Mouse (Mus musculus) adrenal gland, adult 10 weeks (tissue): Measurements from ENCODE around the gene Hist1h4f. TPM values are rescaled to one million over a fixed set of nuclear protein-coding genes. Genes with fewer than 3 reads are reported as not detected.

ENCODE experiments used
- polyA plus RNA-seq: library from polyadenylated mRNA; stranded (reverse); fragments of 350-450 nt; fragmentation: Illumina TruSeq; extraction: RNeasy Lipid Tissue Mini Kit (QIAGEN cat#74804); gene quantifications from one replicate; pipeline ENCODE4 v1.2.3, GENCODE M21; 2014; ENCODE audit warnings: low read depth, low replicate concordance

Gene Hist1h4f
- polyA plus RNA-seq, 1 experiment from 2014 or later = not detected

Other genes with a start within 250 kb of the Hist1h4f start
- gene Zfp322a, start 182.4 kb downstream of the Hist1h4f start, polyA plus RNA-seq = 102 TPM
- gene Abt1, start 127.8 kb downstream of the Hist1h4f start, polyA plus RNA-seq = 2.9 TPM
- gene Btn1a1, start 85.7 kb downstream of the Hist1h4f start, polyA plus RNA-seq = not detected
- not detected for gene Btn2a2, start 62.8 kb downstream of the Hist1h4f start, polyA plus RNA-seq
- not detected for gene Hist1h4h, start 20.6 kb downstream of the Hist1h4f start, polyA plus RNA-seq
- gene Hist1h2af, start 17.7 kb downstream of the Hist1h4f start, polyA plus RNA-seq = not detected
- not detected for gene Hist1h3g, start 16.2 kb downstream of the Hist1h4f start, polyA plus RNA-seq
- 2.7 TPM for gene Hist1h2bh, start 8.3 kb downstream of the Hist1h4f start, polyA plus RNA-seq
- gene Hist1h3f, start 7.6 kb downstream of the Hist1h4f start, polyA plus RNA-seq = not detected
- gene Hist1h1d, start 1.6 kb upstream of the Hist1h4f start, polyA plus RNA-seq = 0.70 TPM
- gene Hist1h3e, start 10.7 kb upstream of the Hist1h4f start, polyA plus RNA-seq = not detected
- gene Hist1h2ae, start 19.6 kb upstream of the Hist1h4f start, polyA plus RNA-seq = not detected
- gene Hist1h2bg, start 19.7 kb upstream of the Hist1h4f start, polyA plus RNA-seq = 2.4 TPM
- not detected for gene Hist1h2bf, start 22.5 kb upstream of the Hist1h4f start, polyA plus RNA-seq
- gene Hist1h2ad, start 22.7 kb upstream of the Hist1h4f start, polyA plus RNA-seq = not detected
- 2.2 TPM for gene Hist1h3d, start 24.1 kb upstream of the Hist1h4f start, polyA plus RNA-seq
- 0.76 TPM for gene Hist1h4d, start 29.9 kb upstream of the Hist1h4f start, polyA plus RNA-seq
- gene Hist1h2be, start 69.5 kb upstream of the Hist1h4f start, polyA plus RNA-seq = 15.6 TPM
- 1.3 TPM for gene Hist1h1e, start 70.9 kb upstream of the Hist1h4f start, polyA plus RNA-seq
- gene Hist1h2ac, start 132.3 kb upstream of the Hist1h4f start, polyA plus RNA-seq = 1.7 TPM
- 322 TPM for gene Hist1h2bc, start 132.6 kb upstream of the Hist1h4f start, polyA plus RNA-seq
- not detected for gene Hist1h1t, start 144.2 kb upstream of the Hist1h4f start, polyA plus RNA-seq
- not detected for gene Hist1h4c, start 146.8 kb upstream of the Hist1h4f start, polyA plus RNA-seq
- gene Hfe, start 159.2 kb upstream of the Hist1h4f start, polyA plus RNA-seq = 85.7 TPM
- 40.8 TPM for gene Hist1h1c, start 187.2 kb upstream of the Hist1h4f start, polyA plus RNA-seq
- not detected for gene Hist1h3c, start 194.0 kb upstream of the Hist1h4f start, polyA plus RNA-seq
- gene Hist1h2bb, start 195.1 kb upstream of the Hist1h4f start, polyA plus RNA-seq = not detected
- not detected for gene Hist1h2ab, start 199.5 kb upstream of the Hist1h4f start, polyA plus RNA-seq
- not detected for gene Hist1h3b, start 200.6 kb upstream of the Hist1h4f start, polyA plus RNA-seq
- not detected for gene Hist1h4b, start 205.4 kb upstream of the Hist1h4f start, polyA plus RNA-seq
- gene Hist1h4a, start 209.6 kb upstream of the Hist1h4f start, polyA plus RNA-seq = not detected
- gene Hist1h3a, start 210.7 kb upstream of the Hist1h4f start, polyA plus RNA-seq = not detected
- gene Hist1h1a, start 212.0 kb upstream of the Hist1h4f start, polyA plus RNA-seq = not detected
- 0.99 TPM for gene Trim38, start 218.3 kb upstream of the Hist1h4f start, polyA plus RNA-seq